Mouse (Mus musculus) megakaryocyte progenitor cell, adult 5-6 weeks (primary cell): Measurements from ENCODE around the gene Fbxo39. TPM values are rescaled to one million over a fixed set of nuclear protein-coding genes. Genes with fewer than 3 reads are reported as not detected.
"Not testable (repeated sequence)": the region's sequence is repeated elsewhere in the genome, so short reads cannot be mapped to it uniquely, and the experiment has no call there.

Source experiments
- ATAC-seq: replicated peaks from 2 replicates; pipeline ENCODE4 v1.8.0; 2016; ENCODE audit warnings: mild to moderate bottlenecking, moderate TSS enrichment, inconsistent platforms; ENCODE audit not compliant: poor library complexity
- total RNA-seq, 2 experiments: library from RNA; stranded (forward) in 1 of 2; stranded (reverse) in 1 of 2; fragments of 157-497, 149-512 nt in 1 of 2; fragments of 200-1000 nt in 1 of 2; gene quantifications; 2 replicates each; pipeline versions ENCODE4 v1.2.3 to v1.2.4; 2015 to 2017

Fbxo39 gene
- total RNA-seq, 2 experiments from 2014 or later, result not detected

DNA sequence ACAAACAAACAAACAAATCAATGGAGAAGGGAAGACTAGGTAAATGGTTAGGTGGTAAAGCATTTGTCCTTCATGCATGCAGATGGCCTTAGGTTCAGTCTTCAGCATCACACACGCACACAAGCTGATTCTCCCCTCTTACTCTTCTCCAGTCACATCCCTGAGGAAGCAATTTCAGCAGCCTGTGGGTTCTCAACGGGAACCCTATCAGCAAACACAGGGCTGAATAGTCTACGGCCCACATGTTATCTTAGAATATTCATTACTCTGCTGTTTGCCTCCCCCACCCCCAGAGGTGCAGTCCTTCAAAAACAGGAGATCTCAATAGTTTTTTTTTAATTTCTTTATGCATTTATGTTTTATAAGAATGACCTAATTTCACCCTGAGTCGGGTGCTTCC is 3.8 kb upstream of the Fbxo39 start:
- ATAC-seq, result peak; percentile 47

DNA sequence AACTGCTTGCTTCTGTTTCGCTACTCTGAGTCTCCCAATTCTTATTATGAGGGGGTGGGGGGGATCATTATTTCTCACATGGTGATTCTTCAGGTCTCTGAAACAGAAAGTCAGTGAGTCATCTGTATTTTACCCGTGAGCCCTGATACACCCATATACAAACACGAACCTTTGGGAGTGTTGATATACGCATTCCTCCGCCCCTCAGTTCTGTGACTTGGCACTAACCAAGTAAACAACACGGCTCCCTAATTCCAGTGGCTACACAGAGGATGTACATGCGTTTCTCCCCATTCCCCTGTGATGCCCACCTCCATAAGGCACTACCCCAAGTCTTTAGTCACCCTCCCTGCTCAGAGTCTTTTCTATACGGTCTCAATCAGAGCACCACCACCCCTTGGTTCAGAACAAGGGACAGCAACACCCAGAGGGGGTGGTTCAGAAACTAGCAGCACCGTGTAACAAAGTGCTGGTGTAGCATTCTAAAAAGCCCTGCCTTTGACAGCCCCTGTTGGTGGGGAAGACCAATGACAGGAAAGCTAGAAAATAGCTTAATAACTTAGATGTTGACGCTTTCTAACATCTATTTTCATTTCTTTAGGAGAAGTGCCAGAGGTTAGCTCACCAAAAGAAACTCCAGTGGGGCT is 2.8 kb upstream of the Fbxo39 start:
- no peak for ATAC-seq

DNA sequence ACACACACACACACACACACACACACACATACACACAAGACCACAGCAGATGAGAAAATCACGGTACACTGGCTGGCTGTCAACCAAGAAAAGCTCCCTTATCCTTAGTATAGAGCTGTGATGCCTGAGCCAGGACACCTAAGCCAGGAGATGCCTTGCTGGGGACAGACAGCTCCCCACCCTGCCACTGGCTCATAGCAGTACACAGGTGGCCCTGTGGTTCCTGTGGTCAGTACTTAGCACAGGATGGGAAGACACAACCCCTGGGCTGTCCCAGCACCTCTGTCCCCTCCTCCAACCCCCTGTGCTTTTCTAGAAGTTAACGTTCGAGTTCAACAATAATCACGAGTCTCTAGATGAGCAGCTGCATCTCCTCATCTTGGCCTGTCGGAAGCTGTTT is 3.8 kb downstream of the Fbxo39 start:
- ATAC-seq, result no peak

DNA sequence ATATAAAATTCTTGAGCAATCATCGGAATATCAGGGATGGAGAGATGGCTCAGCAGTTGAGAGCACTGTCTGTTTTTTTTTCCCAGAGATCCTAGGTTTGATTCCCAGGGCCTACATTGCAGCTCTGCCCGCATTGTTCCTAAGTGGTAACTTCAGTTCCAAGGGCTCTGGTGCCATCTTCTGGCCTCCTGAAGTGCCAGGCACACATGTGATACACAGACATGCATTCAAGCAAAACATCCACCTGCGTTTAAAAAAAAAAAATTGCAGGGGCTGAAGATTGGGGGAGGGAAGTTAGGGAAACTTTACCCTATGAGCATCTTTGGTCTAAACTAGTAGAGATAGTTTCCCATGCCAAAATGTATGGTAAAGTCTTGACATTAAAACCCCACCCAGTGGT is 10.2 kb downstream of the Fbxo39 start:
- ATAC-seq, result 0 out of 2 replicates have a peak, but pooled peaks have one; percentile 31

DNA sequence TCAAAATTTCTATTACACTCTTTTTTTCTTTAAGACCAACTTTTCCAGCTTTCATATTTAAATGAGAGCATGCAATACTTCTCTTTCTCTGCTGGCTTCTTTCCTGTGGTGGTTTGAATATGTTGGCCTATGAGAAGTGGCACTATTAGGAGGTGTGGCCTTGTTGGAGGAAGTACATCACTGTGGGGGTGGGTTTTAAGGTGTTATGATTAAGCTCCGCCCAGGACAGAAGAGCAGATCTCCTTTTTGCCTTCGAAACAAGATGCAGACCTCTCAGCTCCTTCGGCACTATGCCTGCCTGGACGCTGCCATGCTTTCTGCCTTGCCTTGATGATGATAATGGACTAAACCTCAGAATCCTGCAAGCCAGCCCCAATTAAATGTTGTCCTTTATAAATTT is 11.5 kb downstream of the Fbxo39 start:
- peak; percentile 55 for ATAC-seq

DNA sequence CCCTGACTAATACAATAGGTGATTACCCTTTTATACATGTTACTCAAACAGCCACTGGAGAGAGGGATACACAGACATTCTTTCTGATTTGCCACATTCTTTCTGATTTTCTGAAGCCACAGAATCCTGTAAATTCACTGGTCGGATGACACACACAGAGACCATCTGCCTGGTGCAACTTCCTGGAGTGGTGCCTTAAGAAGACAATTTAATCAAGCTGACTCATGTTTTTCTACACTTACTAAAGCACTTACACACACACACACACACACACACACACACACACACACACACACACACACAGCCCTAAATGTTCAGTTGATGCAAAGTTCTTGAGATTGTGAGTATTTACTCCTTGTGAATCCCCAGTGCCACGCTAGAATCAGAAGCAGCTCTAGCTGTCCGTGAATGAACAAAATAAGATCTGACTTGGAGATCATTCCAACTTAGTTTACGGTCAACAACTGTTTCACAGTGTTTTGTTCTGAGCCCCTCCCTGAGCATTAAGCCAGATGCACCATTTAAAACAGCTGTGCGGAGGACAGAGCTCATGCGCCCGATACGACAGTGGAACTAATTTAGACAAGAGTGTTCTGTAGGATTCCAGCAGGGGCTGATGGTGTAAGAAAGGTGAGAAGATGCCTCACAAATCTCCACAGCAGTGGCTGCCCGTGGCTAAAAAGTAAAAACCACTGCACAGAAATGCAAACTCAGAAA is 18.9 kb downstream of the Fbxo39 start:
- no peak for ATAC-seq

DNA sequence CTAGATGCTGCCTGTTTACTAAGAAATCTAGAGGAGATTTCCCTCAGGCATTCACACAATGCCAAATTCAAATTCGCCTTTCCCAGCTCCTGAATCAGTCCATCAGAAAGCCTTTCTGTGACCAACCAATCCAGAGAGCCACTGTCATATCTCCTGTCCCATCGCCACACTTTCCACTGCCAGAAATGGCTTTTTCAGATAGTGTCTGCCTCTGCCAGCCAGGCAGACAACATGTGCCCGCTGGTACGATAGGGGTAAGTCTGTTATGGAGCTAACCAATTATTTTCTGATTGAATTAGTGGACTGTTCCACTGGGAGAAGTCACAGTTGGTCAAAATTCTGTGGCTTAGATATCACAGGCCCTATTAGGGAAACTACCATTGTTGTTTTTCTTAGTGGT is 20.4 kb downstream of the Fbxo39 start:
- no peak for ATAC-seq

DNA sequence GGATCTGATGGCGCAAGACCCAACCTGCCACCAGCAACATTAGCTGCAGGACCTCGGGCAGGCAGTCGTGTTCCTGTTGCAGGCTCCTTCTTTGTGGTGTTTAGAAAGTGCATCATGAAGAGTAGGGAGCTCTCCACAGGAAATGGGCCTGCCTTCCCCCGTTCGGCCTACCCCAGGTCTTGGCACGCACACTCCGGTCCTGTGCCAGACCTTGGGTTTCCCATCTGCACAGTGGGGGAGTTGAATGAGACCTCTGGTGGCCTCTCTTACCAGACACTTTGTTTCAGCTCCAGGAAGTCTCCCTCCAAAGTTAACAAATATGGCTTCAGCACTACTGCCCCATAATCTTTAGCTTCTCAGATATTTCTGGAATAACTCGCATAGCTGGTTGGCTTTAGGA is 22.5 kb downstream of the Fbxo39 start:
- no peak for ATAC-seq

DNA sequence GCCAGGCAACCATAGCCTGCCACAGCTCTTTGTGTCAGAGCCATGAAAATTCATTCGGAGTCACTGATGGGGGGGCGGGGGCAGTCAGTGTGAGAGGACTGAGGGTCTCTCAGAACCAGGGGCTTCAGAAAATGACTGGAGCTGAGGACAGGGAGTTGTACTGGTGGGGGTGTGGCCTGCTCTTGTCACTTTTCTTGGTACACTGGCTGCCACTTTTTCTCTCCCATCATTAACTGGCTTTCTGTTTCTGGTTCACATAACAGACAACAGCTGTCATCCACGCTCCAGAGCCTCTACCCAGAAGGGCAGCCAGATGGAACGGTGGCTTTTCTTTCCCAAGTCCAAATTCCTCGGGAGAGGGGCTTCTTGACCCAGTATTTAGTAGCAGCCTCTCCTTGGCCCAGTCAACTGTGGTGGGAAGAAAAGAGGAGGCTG is 24.2 kb downstream of the Fbxo39 start:
- no peak for ATAC-seq

DNA sequence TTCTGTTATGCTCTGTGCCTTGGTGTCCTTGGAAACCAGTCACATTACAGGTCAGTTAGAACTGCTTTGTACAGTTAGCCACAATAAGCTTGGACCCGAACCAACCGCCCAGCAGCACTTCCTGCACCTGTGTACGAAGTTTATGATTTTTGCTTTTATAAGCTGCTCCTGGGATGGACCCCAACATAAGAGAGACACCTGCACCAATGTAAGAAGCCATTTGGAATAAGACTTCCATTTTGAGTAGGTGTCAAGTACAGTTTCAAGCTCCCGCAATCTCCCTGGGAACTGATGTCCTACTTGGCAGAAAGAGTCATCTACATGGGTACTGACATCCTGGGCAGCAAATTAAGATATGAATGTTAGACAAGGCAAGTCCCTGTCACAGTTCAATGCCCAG is 25.5 kb downstream of the Fbxo39 start:
- ATAC-seq, result no peak

DNA sequence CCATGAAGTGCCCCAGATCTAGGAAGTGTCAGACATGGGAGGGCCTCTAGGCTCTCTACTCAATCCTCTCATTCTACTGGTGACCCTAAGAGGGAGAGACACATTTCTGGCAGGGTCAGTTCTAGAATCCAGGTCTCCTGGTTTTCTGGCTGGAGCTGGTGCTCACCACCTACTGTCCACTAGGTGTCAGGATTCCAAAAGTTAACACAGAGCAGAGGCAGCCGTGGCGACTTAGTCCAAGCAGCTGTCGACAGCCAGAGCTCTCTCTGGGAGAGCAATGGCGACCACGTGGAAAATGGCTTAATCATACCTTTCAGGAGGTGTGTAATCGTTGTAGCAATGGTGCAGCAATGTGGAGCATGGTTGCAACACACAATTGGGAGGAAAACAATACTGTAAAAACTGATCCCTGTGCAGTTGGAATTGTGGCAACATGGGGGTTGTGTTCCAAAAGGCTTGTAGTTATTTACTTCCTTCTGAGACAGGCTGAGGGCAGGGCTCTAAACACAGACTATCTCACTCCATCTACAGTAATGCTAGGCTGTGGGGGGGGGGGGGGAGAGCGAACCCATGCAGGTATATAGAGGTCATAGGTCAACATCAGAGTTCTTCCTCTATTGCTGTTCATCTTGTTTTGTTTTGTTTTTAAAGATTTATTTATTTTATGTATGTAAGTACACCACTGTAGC is 28.4 kb downstream of the Fbxo39 start:
- ATAC-seq, result peak; percentile 98

DNA sequence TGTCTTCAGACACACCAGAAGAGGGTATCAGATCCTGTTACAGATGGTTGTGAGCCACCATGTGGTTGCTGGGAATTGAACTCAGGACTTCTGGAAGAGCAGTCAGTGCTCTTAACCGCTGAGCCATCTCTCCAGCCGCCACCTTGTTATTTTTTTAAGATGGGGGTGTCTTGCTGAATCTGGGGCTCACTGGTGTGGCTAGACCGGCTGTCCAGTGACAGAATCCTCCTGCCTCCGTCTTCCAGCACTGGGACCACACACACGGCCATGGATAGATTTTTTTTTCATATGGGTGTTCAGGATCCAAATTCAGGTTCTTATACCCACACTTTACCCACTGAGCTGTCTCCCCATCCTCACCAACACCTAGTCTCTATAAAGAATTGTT is 29.0 kb downstream of the Fbxo39 start:
- not testable (repeated sequence) for ATAC-seq

DNA sequence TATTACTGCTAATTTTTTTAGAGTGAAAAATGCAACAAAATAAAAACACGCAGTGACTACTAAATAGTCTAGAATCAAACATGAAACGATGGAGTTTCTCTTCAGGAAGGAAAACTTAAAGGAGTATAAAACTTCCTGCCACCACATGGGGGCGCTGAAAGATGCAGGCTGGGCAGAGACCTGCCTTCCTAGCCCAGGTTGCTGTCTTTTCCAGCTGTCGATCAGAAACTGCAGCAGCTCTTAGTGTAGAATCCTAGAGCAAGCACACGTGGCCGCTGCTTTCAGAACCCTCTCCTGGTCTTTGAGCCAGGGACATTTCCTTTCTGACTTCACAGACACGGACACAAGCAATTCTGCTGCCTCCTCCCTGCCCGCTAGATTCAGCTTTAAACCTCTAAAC is 29.7 kb downstream of the Fbxo39 start:
- peak; percentile 62 for ATAC-seq

DNA sequence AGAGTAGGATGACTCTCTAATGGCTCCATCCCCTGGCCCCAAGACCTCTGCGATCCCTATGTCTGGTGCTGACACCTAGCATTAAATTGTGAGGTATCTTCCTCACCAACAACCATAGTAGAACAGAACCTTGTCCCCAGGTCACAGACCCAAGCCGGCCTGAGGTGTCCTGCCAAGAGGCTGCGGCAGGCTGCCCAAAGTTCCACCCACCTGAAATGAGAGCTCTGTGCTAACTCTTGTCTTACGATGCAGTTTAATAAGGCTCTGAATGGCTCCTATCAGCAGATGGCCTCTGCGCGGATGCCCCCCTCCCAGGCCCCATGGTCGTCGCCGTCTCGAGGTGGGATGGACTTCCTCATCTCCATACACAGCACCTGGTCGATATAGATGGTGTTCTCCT is 30.2 kb downstream of the Fbxo39 start:
- no peak for ATAC-seq

DNA sequence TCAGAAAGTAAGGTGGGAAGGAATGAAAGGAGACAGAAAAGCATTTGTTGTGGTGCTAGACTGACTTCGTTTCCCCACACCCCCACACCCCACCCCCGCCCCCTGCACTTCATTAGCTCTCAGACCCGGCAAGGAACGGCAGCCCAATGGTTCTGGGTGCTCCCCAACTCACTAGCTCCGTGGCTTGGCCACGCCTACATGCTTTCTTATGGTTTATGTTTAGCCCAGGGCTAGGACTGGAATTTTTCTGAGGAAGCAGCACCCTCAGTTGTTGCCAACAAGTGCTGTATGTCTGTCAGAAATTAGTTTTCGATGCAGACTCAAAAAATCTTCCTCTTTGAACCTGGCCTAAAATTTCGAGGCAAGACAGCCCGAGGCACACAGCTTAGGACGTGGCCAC is 34.3 kb downstream of the Fbxo39 start:
- no peak for ATAC-seq

DNA sequence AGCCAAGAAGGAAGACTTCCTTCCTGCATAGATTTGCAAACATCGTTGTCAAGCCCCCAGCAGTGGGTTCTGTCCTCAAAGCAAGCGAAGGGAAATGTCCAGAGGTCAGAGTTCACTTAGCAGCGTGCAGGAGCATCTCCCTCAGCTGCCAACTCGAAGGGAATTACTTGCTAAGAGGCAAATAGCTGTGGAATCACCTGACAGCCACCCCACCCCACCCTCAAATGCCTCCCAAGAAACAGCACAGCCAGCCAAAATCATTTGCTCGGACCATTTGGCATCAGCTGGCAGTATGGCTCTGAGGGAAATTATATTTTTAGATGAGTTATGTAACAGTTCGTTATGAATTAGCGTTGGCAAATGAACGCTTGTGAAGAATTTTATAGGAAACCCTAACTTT is 34.8 kb downstream of the Fbxo39 start:
- ATAC-seq, result no peak

DNA sequence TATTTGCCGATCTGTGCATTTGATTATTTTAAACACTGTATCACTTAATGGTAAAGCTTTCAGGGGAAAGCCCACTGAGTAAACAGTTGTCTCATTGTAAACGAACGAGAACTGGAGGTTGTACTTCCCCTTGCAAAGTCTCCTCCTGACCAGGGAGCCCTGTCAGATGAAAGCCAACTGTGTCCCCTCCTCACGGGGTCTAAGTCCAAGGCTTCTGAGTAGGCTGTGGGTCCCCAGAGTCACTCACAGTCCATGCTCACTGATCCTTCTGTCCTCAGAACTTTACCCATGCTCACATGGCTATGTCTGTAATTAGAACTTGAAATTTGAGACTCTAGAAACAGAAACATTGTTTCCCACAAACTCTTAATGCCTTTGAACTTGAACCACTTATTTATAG is 35.4 kb downstream of the Fbxo39 start:
- no peak for ATAC-seq

DNA sequence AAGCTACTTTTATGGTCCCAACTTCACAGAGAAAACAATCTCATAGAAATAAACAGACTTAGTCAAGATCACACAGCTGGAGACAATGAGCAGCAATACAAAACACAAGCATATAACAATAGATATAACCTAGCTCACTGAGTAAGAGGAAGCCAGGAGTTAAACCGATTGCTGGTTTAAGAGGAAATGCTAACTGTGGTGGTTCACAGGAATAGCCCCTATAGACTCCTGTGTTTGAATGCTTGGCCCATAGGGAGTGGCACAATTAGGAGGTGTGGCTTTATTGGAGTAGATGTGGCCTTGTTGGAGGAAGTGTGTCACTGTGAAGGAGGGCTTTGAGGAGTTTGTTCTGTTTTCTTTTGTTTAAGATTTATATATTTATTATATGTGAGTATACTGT is 38.0 kb downstream of the Fbxo39 start:
- ATAC-seq, result peak; percentile 44; the same call in 1 of the 2 replicates

DNA sequence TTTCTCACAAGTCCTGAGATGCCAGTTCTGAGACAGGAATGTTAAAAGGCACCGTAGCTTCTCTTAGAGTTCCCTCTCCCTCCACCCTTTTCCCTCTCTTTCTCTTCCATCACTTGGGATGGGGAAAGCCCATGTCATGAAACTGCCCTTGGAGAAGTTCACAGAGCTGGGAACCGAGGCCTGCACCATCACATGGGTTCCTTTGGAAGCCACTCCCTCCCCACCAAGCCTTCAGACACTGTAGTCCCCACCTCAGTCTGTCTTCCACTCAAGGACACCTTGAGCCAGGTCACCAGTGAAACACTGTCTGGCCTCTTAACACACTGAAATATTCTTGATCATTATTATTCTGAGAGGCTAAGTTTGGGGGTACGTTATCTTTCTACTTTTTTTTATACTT is 38.9 kb downstream of the Fbxo39 start:
- ATAC-seq, result no peak

DNA sequence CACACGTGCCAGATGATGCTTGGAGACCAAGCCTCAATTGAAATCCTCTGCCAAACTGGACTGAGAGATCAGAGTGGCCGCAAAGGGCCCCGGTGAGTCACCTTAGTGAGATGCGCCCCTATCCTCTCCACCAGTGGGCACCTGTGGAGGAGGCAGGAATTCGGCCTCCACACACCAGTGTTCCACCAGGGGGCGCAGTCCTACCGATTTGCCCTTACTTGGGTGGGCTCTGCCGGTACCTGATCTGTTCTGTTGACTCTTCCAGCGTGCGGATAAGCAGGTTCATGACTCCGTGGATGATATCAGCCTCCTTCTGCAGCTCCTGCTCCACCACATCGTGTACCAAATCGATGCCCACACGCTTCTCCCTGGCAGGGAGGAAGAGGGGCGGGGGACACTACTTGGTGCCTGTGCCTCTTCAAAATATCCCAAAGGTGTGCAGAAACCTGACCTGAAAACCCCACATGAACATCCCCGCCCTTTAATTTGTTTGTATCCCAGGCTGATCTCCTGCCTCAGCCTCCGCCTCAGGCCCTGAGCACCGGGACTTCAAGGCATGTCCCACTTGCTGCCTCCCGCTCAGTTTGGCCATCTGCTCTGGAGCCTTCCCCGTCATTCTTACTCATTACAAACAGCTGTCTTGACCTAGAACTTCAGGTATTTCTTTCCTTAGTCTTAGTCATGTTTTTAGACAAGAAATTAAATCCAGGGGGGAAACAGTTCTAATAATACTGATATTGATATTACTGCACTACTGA is 40.9 kb downstream of the Fbxo39 start:
- ATAC-seq, result peak; percentile 90
